Mouse (Mus musculus) heart, embryonic 12.5 days (tissue): ENCODE results near the gene Klk1b8. TPM values are rescaled to one million over a fixed set of nuclear protein-coding genes. Genes with fewer than 3 reads are reported as not detected.
"Not testable (repeated sequence)": the region's sequence is repeated elsewhere in the genome, so short reads cannot be mapped to it uniquely, and the experiment has no call there.

Source experiments
- ATAC-seq: fragments of 200-750 bp; cut with Nextera tagmentation; 2 replicates; pipeline ENCODE4 v1.8.0; 2017; ENCODE audit warnings: moderate TSS enrichment, moderate library complexity; ENCODE audit not compliant: insufficient number of reproducible peaks, low FRiP score
- H3K27ac ChIP-seq: fragments of 300-500 bp; sonication (generic); 2 replicates; pipeline ENCODE4 v1.5.1; 2016; ENCODE audit warnings: mild to moderate bottlenecking, moderate library complexity; ENCODE audit not compliant: poor library complexity, severe bottlenecking
- H3K27me3 ChIP-seq: fragments of 300-500 bp; sonication (generic); replicated peaks from 2 replicates; pipeline ENCODE4 v1.6.1; 2016; ENCODE audit warnings: mild to moderate bottlenecking, moderate library complexity
- H3K36me3 ChIP-seq: fragments of 300-500 bp; sonication (generic); 2 replicates; pipeline ENCODE4 v1.6.1; 2016; ENCODE audit warnings: mild to moderate bottlenecking, moderate library complexity
- H3K4me1 ChIP-seq: fragments of 300-500 bp; sonication (generic); replicated peaks from 2 replicates; pipeline ENCODE4 v1.6.1; 2016; ENCODE audit warnings: mild to moderate bottlenecking
- H3K4me2 ChIP-seq: fragments of 300-500 bp; sonication (generic); 2 replicates; pipeline ENCODE4 v1.6.1; 2016; ENCODE audit warnings: mild to moderate bottlenecking, moderate library complexity
- H3K4me3 ChIP-seq: fragments of 300-500 bp; sonication (generic); 2 replicates; pipeline ENCODE4 v1.5.1; 2016; ENCODE audit warnings: mild to moderate bottlenecking
- H3K9ac ChIP-seq: fragments of 300-500 bp; sonication (generic); 2 replicates; pipeline ENCODE4 v1.6.1; 2016; ENCODE audit warnings: mild to moderate bottlenecking, moderate library complexity
- H3K9me3 ChIP-seq: fragments of 300-500 bp; sonication (generic); replicated peaks from 2 replicates; pipeline ENCODE4 v1.6.1; 2016; ENCODE audit warnings: mild to moderate bottlenecking, moderate library complexity
- WGBS: fragments of 180-500 bp; shearing (Covaris S2); methylation state at CpG from one replicate; pipeline ENCODE4 v1.1.7; 2016; 5-methylcytosine and 5-hydroxymethylcytosine counted together
- polyA plus RNA-seq: library from polyadenylated mRNA; unstranded; fragments of >200 nt; fragmentation: Nextera tagmentation; extraction: Ambion mirVana; gene quantifications from 2 replicates; pipeline ENCODE4 v1.2.1, GENCODE M21; 2016

Gene Klk1b8
- polyA plus RNA-seq, 1 experiment from 2014 or later = not detected

DNA sequence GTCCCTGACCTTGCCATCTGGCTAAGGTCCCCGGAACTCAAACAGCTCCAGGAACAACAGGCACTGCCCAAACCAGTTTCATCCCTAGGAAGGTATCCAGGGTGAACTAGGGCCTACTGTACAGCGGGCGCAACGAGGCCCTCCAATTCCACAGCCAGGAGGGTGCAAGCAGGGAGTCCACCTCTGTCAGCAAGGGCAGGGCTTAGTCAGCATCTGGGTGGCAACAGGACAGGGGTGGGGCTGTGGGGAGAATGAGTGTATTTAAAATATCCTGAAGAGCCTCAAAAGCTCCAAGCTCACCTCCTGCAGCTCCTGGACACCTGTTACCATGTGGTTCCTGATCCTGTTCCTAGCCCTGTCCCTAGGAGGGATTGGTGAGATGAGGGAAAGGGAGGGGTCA is 45.1 kb downstream of the Klk1b8 start, which contains the start of gene Klk1b11:
Gene Klk1b11 (plus strand): TSS at position 301 of the 400 bp plus-strand sequence.
- not testable (repeated sequence) for H3K4me1 ChIP-seq, H3K36me3 ChIP-seq, H3K27ac ChIP-seq, H3K4me3 ChIP-seq, H3K27me3 ChIP-seq, ATAC-seq, H3K4me2 ChIP-seq, H3K9me3 ChIP-seq, H3K9ac ChIP-seq
- WGBS = 66% methylated on average over 4 of the region's 4 CpGs

Other genes with a start within 250 kb of the Klk1b8 start
- gene Klk13, start 238.1 kb upstream of the Klk1b8 start, polyA plus RNA-seq = 0.13 and 0.24 TPM in 2 replicates
- gene Klk12, start 181.8 kb upstream of the Klk1b8 start, polyA plus RNA-seq = not detected in 2 replicates
- gene Klk11, start 176.1 kb upstream of the Klk1b8 start, polyA plus RNA-seq = not detected in 2 replicates
- 0.23 TPM in 1 of 2 replicates, not detected in the other for gene Klk10, start 169.6 kb upstream of the Klk1b8 start, polyA plus RNA-seq
- gene Klk9, start 158.8 kb upstream of the Klk1b8 start, polyA plus RNA-seq = not detected in 2 replicates
- gene Klk8, start 153.1 kb upstream of the Klk1b8 start, polyA plus RNA-seq = 24.4 and 25.0 TPM in 2 replicates
- gene Klk7, start 139.4 kb upstream of the Klk1b8 start, polyA plus RNA-seq = 0.26 TPM in 1 of 2 replicates, not detected in the other
- gene Klk6, start 126.2 kb upstream of the Klk1b8 start, polyA plus RNA-seq = not detected in 2 replicates
- not detected in 2 replicates for gene Klk5, start 108.7 kb upstream of the Klk1b8 start, polyA plus RNA-seq
- 0.18 TPM in 1 of 2 replicates, not detected in the other for gene Klk4, start 69.5 kb upstream of the Klk1b8 start, polyA plus RNA-seq
- not detected in 2 replicates for gene Klk15, start 16.9 kb upstream of the Klk1b8 start, polyA plus RNA-seq
- not detected in 2 replicates for gene Klk1b1, start 16.1 kb downstream of the Klk1b8 start, polyA plus RNA-seq
- gene Klk1b9, start 25.4 kb downstream of the Klk1b8 start, polyA plus RNA-seq = not detected in 2 replicates
- gene Klk1b11, start 45.2 kb downstream of the Klk1b8 start, polyA plus RNA-seq = not detected in 2 replicates
- not detected in 2 replicates for gene Klk1b26, start 61.5 kb downstream of the Klk1b8 start, polyA plus RNA-seq
- gene Klk1b27, start 101.6 kb downstream of the Klk1b8 start, polyA plus RNA-seq = not detected in 2 replicates
- not detected in 2 replicates for gene Klk1b21, start 151.7 kb downstream of the Klk1b8 start, polyA plus RNA-seq
- not detected in 2 replicates for gene Klk1b22, start 162.0 kb downstream of the Klk1b8 start, polyA plus RNA-seq
- not detected in 2 replicates for gene Klk1b16, start 186.1 kb downstream of the Klk1b8 start, polyA plus RNA-seq
- gene Klk1b24, start 237.6 kb downstream of the Klk1b8 start, polyA plus RNA-seq = not detected in 2 replicates
- not detected in 2 replicates for gene Klk1b3, start 247.5 kb downstream of the Klk1b8 start, polyA plus RNA-seq